Mouse (Mus musculus): ENCODE data around the gene Htr6. TPM values are rescaled to one million over a fixed set of nuclear protein-coding genes. Genes with fewer than 3 reads are reported as not detected.

Htr6 gene
- not detected in 2 replicates for polyA plus RNA-seq (2011; ENCODE audit: insufficient read depth, insufficient read length, low replicate concordance, missing spikeins)

GRCm38 (mm10) chr4:139075041-139075711 lies at the start of gene Htr6:
Htr6 (minus strand) TSS chr4:139075570.
- Histone ChIP-seq H3K27ac (ENCODE audit: control insufficient read depth, insufficient read depth, low read depth, low read length, poor library complexity) (no peak within 1 kb of the TSS), H3K4me1 (ENCODE audit: control insufficient read depth, insufficient read depth, low read length) (no peaks in the 10 kb centered on the region; the same call in 1 of the 2 replicates), H3K4me3 (replicated peaks; ENCODE audit: control insufficient read depth, low read depth, low read length) (no peak within 1 kb of the TSS)
- 3% methylated on average over 64 of the region's 77 CpGs for WGBS
- TF ChIP-seq CTCF (IDR thresholded peaks at IDR 0.05; ENCODE audit: control insufficient read depth, insufficient read depth, low read length) = no peak
- no peak for TF ChIP-seq POLR2A (IDR thresholded peaks at IDR 0.05; ENCODE audit: borderline replicate concordance, control insufficient read depth, low read depth, low read length)

- H3K27ac ChIP-seq (ENCODE audit: control insufficient read depth, insufficient read depth, low read depth, low read length, poor library complexity) = no peak overlapping the region
- TF ChIP-seq POLR2A (IDR thresholded peaks at IDR 0.05; ENCODE audit: borderline replicate concordance, control insufficient read depth, low read depth, low read length) = no peak
- TF ChIP-seq CTCF (IDR thresholded peaks at IDR 0.05; ENCODE audit: control insufficient read depth, insufficient read depth, low read length) = no peak
- H3K4me3 ChIP-seq (replicated peaks; ENCODE audit: control insufficient read depth, low read depth, low read length) = no peak overlapping the region
- WGBS = 76% methylated on average over 6 of the region's 6 CpGs
- peaks cover 5% of the 10 kb centered on the region for H3K4me1 ChIP-seq (ENCODE audit: control insufficient read depth, insufficient read depth, low read length)
Measured at GRCm38 (mm10) chr4:139124940-139125339, 49.6 kb upstream of the Htr6 start.

- H3K27ac ChIP-seq (ENCODE audit: control insufficient read depth, insufficient read depth, low read depth, low read length, poor library complexity) = no peak overlapping the region
- no peak overlapping the region for H3K4me3 ChIP-seq (replicated peaks; ENCODE audit: control insufficient read depth, low read depth, low read length)
- TF ChIP-seq CTCF (IDR thresholded peaks at IDR 0.05; ENCODE audit: control insufficient read depth, insufficient read depth, low read length) = no peak
- TF ChIP-seq POLR2A (IDR thresholded peaks at IDR 0.05; ENCODE audit: borderline replicate concordance, control insufficient read depth, low read depth, low read length) = no peak
- 66% methylated on average over 4 of the region's 4 CpGs for WGBS
- H3K4me1 ChIP-seq (ENCODE audit: control insufficient read depth, insufficient read depth, low read length) = peaks cover 2% of the 10 kb centered on the region
Measured at GRCm38 (mm10) chr4:139122557-139122956, 47.2 kb upstream of the Htr6 start.

GRCm38 (mm10) chr4:139120998-139121397 lies 45.6 kb upstream of the Htr6 start:
- TF ChIP-seq CTCF (IDR thresholded peaks at IDR 0.05; ENCODE audit: control insufficient read depth, insufficient read depth, low read length) = no peak
- no peak for TF ChIP-seq POLR2A (IDR thresholded peaks at IDR 0.05; ENCODE audit: borderline replicate concordance, control insufficient read depth, low read depth, low read length)
- WGBS = 30% methylated on average over 7 of the region's 7 CpGs
- Histone ChIP-seq H3K27ac (ENCODE audit: control insufficient read depth, insufficient read depth, low read depth, low read length, poor library complexity) (no peak overlapping the region), H3K4me3 (replicated peaks; ENCODE audit: control insufficient read depth, low read depth, low read length) (no peak overlapping the region), H3K4me1 (ENCODE audit: control insufficient read depth, insufficient read depth, low read length) (peaks cover 6% of the 10 kb centered on the region)

GRCm38 (mm10) chr4:139120281-139120814 lies 45.0 kb upstream of the Htr6 start:
- Histone ChIP-seq H3K27ac (ENCODE audit: control insufficient read depth, insufficient read depth, low read depth, low read length, poor library complexity) (no peak overlapping the region), H3K4me3 (replicated peaks; ENCODE audit: control insufficient read depth, low read depth, low read length) (no peak overlapping the region), H3K4me1 (ENCODE audit: control insufficient read depth, insufficient read depth, low read length) (peaks cover 6% of the 10 kb centered on the region)
- 76% methylated on average over 4 of the region's 4 CpGs for WGBS
- TF ChIP-seq CTCF (IDR thresholded peaks at IDR 0.05; ENCODE audit: control insufficient read depth, insufficient read depth, low read length) (no peak), POLR2A (IDR thresholded peaks at IDR 0.05; ENCODE audit: borderline replicate concordance, control insufficient read depth, low read depth, low read length) (no peak)

- peaks cover 6% of the 10 kb centered on the region for H3K4me1 ChIP-seq (ENCODE audit: control insufficient read depth, insufficient read depth, low read length)
- TF ChIP-seq POLR2A (IDR thresholded peaks at IDR 0.05; ENCODE audit: borderline replicate concordance, control insufficient read depth, low read depth, low read length) (no peak), CTCF (IDR thresholded peaks at IDR 0.05; ENCODE audit: control insufficient read depth, insufficient read depth, low read length) (no peak)
- no peak overlapping the region; the same call in 1 of the 2 replicates for H3K27ac ChIP-seq (ENCODE audit: control insufficient read depth, insufficient read depth, low read depth, low read length, poor library complexity)
- 57% methylated on average over 3 of the region's 3 CpGs for WGBS
- no peak overlapping the region for H3K4me3 ChIP-seq (replicated peaks; ENCODE audit: control insufficient read depth, low read depth, low read length)
Measured at GRCm38 (mm10) chr4:139116356-139117063, 41.1 kb upstream of the Htr6 start.

GRCm38 (mm10) chr4:139115721-139116120 lies 40.4 kb upstream of the Htr6 start:
- H3K27ac ChIP-seq (ENCODE audit: control insufficient read depth, insufficient read depth, low read depth, low read length, poor library complexity) = no peak overlapping the region
- TF ChIP-seq CTCF (IDR thresholded peaks at IDR 0.05; ENCODE audit: control insufficient read depth, insufficient read depth, low read length) (0 out of 2 replicates have a peak, but pooled peaks have one; percentile 22), POLR2A (IDR thresholded peaks at IDR 0.05; ENCODE audit: borderline replicate concordance, control insufficient read depth, low read depth, low read length) (no peak)
- peaks cover 4% of the 10 kb centered on the region; the same call in 1 of the 2 replicates for H3K4me1 ChIP-seq (ENCODE audit: control insufficient read depth, insufficient read depth, low read length)
- no peak overlapping the region for H3K4me3 ChIP-seq (replicated peaks; ENCODE audit: control insufficient read depth, low read depth, low read length)
- WGBS = 86% methylated on average over 5 of the region's 5 CpGs

GRCm38 (mm10) chr4:139112482-139112881 lies 37.1 kb upstream of the Htr6 start:
- Histone ChIP-seq H3K4me3 (replicated peaks; ENCODE audit: control insufficient read depth, low read depth, low read length) (no peak overlapping the region), H3K27ac (ENCODE audit: control insufficient read depth, insufficient read depth, low read depth, low read length, poor library complexity) (no peak overlapping the region), H3K4me1 (ENCODE audit: control insufficient read depth, insufficient read depth, low read length) (peaks cover 4% of the 10 kb centered on the region; the same call in 1 of the 2 replicates)
- TF ChIP-seq CTCF (IDR thresholded peaks at IDR 0.05; ENCODE audit: control insufficient read depth, insufficient read depth, low read length) (no peak), POLR2A (IDR thresholded peaks at IDR 0.05; ENCODE audit: borderline replicate concordance, control insufficient read depth, low read depth, low read length) (no peak)
- 87% methylated on average over 3 of the region's 3 CpGs for WGBS

Data from bone marrow, adult 2 months (tissue).